Mouse (Mus musculus) megakaryocyte, embryonic 14.5 days (primary cell): ENCODE data around the gene Nek8.

ENCODE experiments used
- FLI1 ChIP-seq: IDR thresholded peaks from 2 replicates; pipeline ENCODE4 v1.6.1; 2012; ENCODE audit warnings: low read length, inconsistent platforms, mixed read lengths
- GATA1 ChIP-seq: IDR thresholded peaks from 3 replicates; pipeline ENCODE4 v1.6.1; 2012; ENCODE audit warnings: mixed read lengths, low read length, inconsistent platforms, borderline replicate concordance

DNA sequence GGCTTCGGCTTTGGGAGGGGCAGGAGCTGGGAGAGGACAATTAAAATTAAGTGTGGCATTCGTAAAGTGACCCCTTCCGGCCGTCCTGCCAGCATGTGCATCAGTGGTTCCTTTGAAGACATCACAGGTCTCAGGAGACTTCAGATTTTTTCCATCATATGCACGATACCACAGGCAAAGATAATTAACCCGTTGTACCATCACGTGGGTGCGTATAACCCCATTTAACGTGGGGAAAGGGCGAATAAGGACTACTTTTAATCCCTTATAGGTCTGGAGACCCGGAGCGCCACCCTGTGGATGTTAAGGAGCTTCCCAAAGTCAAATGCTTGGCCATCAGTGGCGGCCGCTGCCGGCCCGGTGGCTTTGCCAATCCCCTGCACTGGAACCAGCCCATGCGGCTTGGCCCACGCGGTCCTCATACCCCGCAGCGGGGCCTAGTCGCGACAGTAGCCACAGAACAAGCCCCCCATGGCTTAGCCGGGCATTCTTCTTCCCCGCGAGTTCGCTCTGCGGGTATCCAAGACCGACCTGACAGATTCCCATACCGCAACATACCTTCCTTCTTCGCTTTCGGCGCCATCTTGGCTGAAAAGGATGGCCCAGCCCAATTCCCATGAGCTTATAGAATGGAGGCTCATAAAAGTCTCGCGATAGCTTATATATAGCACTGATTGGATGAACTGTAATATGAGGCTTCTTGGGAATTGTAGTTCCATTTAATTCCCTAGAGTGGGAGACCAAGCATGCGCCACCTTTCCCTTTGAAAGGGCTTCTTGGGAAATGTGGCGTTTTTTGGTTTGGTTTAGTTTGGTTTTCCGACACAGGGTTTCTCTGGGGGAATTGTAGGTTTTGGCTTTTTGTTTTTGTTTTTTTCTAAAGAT is 6.7 kb upstream of the Nek8 start, which contains the start of gene Rpl23a:
- TF ChIP-seq GATA1 (no peak), FLI1 (no peak)
